Mouse (Mus musculus) MEL (cell line): ENCODE measurements around the gene Tars. TPM values are rescaled to one million over a fixed set of nuclear protein-coding genes. Genes with fewer than 3 reads are reported as not detected.
A peak's percentile ranks its signal among the peaks of the same experiment; 100 is the strongest.

Source experiments
- DNase-seq: peaks from one replicate; pipeline ENCODE4 v3.0.0; 2011; ENCODE audit warnings: low read depth, low spot score
- H3K27ac ChIP-seq: 2 replicates; pipeline ENCODE4 v1.5.1; 2012; ENCODE audit warnings: low read depth, mild to moderate bottlenecking, control low read depth, low read length, moderate library complexity; ENCODE audit not compliant: control insufficient read depth
- H3K27me3 ChIP-seq, 2 experiments: fragments of 150-350 bp in 1 of 2; sonication (generic) in 1 of 2; 2 replicates each; pipeline ENCODE4 v1.6.1; 2012; ENCODE audit warnings: low read length in 2 of 2, mild to moderate bottlenecking in 2 of 2, improper control_type of control experiment in 1 of 2, moderate library complexity in 1 of 2; ENCODE audit not compliant: insufficient read depth in 2 of 2, control insufficient read depth in 1 of 2
- H3K36me3 ChIP-seq, 2 experiments: 2 replicates each; pipeline ENCODE4 v1.6.1; 2012 to 2014; ENCODE audit warnings: low read length in 2 of 2, improper control_type of control experiment in 1 of 2, inconsistent platforms in 1 of 2, mild to moderate bottlenecking in 1 of 2; ENCODE audit not compliant: insufficient read depth in 2 of 2, control insufficient read depth in 1 of 2
- H3K4me1 ChIP-seq, 2 experiments: fragments of 150-350 bp in 1 of 2; sonication (generic) in 1 of 2; 2 replicates each; pipeline ENCODE4 v1.6.1; 2012; ENCODE audit warnings: low read length in 2 of 2, improper control_type of control experiment in 1 of 2, mild to moderate bottlenecking in 1 of 2; ENCODE audit not compliant: insufficient read depth in 2 of 2, control insufficient read depth in 1 of 2
- H3K4me3 ChIP-seq, 2 experiments: fragments of 150-350 bp in 1 of 2; sonication (generic) in 1 of 2; 2 replicates each; pipeline ENCODE4 v1.5.1; 2012; ENCODE audit warnings: low read depth in 2 of 2, low read length in 2 of 2, mild to moderate bottlenecking in 2 of 2, moderate library complexity in 2 of 2, control low read depth in 1 of 2, improper control_type of control experiment in 1 of 2; ENCODE audit not compliant: control insufficient read depth in 1 of 2, insufficient read depth in 1 of 2
- H3K79me2 ChIP-seq: 2 replicates; pipeline ENCODE4 v1.6.1; 2012; ENCODE audit warnings: mild to moderate bottlenecking, low read length, moderate library complexity; ENCODE audit not compliant: control insufficient read depth, poor library complexity, insufficient read depth
- H3K9ac ChIP-seq: 2 replicates; pipeline ENCODE4 v1.6.1; 2012; ENCODE audit warnings: low read depth, mild to moderate bottlenecking, control low read depth, low read length, moderate library complexity; ENCODE audit not compliant: control insufficient read depth, poor library complexity, severe bottlenecking
- H3K9me3 ChIP-seq: fragments of 150-350 bp; sonication (generic); replicated peaks from 2 replicates; pipeline ENCODE4 v1.6.1; 2012; ENCODE audit warnings: mild to moderate bottlenecking, low read length, improper control_type of control experiment, moderate library complexity; ENCODE audit not compliant: insufficient read depth
- BHLHE40 ChIP-seq: IDR thresholded peaks from 2 replicates; pipeline ENCODE4 v1.6.1; 2012; ENCODE audit warnings: low read depth, mild to moderate bottlenecking, inconsistent platforms, low read length, improper control_type of control experiment, borderline replicate concordance
- CHD2 ChIP-seq: IDR thresholded peaks from 2 replicates; pipeline ENCODE4 v1.6.1; 2011; ENCODE audit warnings: low read length, improper control_type of control experiment
- CTCF ChIP-seq, 3 experiments: IDR thresholded peaks in 2 of 3; conservative IDR thresholded peaks in 1 of 3; 2 replicates each; pipeline ENCODE4 v1.5.1; 2011 to 2012; ENCODE audit warnings: low read length in 3 of 3, low read depth in 2 of 3, mild to moderate bottlenecking in 2 of 3, improper control_type of control experiment in 1 of 3, inconsistent platforms in 1 of 3, mixed read lengths in 1 of 3, moderate library complexity in 1 of 3; ENCODE audit not compliant: control insufficient read depth in 1 of 3, insufficient read depth in 1 of 3, poor library complexity in 1 of 3, severe bottlenecking in 1 of 3
- E2F4 ChIP-seq: IDR thresholded peaks from 2 replicates; pipeline ENCODE4 v1.6.1; 2011; ENCODE audit warnings: low read depth, low read length, improper control_type of control experiment, borderline replicate concordance
- EP300 ChIP-seq, 2 experiments: IDR thresholded peaks; 2 replicates each; pipeline ENCODE4 v1.6.1; 2011; ENCODE audit warnings: improper control_type of control experiment in 2 of 2, low read length in 2 of 2, low read depth in 1 of 2, mild to moderate bottlenecking in 1 of 2
- ETS1 ChIP-seq: IDR thresholded peaks from 2 replicates; pipeline ENCODE4 v1.6.1; 2012; ENCODE audit warnings: low read depth, mild to moderate bottlenecking, inconsistent platforms, low read length, improper control_type of control experiment, moderate library complexity
- GATA1 ChIP-seq: IDR thresholded peaks from 2 replicates; pipeline ENCODE4 v1.6.1; 2011; ENCODE audit warnings: low read depth, low read length, improper control_type of control experiment
- JUND ChIP-seq: IDR thresholded peaks from 2 replicates; pipeline ENCODE4 v1.6.1; 2011; ENCODE audit warnings: low read depth, mild to moderate bottlenecking, improper control_type of control experiment, low read length
- KAT2A ChIP-seq: conservative IDR thresholded peaks from 2 replicates; pipeline ENCODE4 v1.6.1; 2012; ENCODE audit warnings: low read depth, low read length, improper control_type of control experiment, inconsistent platforms
- MAX ChIP-seq: IDR thresholded peaks from 2 replicates; pipeline ENCODE4 v1.6.1; 2011; ENCODE audit warnings: low read length, improper control_type of control experiment
- NELFE ChIP-seq: IDR thresholded peaks from 2 replicates; pipeline ENCODE4 v1.6.1; 2011; ENCODE audit warnings: low read depth, low read length, improper control_type of control experiment
- NRF1 ChIP-seq: IDR thresholded peaks from 2 replicates; pipeline ENCODE4 v1.6.1; 2014; ENCODE audit warnings: low read depth, mild to moderate bottlenecking, inconsistent platforms, low read length, improper control_type of control experiment, moderate library complexity; ENCODE audit not compliant: poor library complexity, insufficient read depth, severe bottlenecking
- RAD21 ChIP-seq: IDR thresholded peaks from 2 replicates; pipeline ENCODE4 v1.6.1; 2011; ENCODE audit warnings: mild to moderate bottlenecking, low read depth, low read length, improper control_type of control experiment
- RCOR1 ChIP-seq: IDR thresholded peaks from 2 replicates; pipeline ENCODE4 v1.6.1; 2012; ENCODE audit warnings: low read depth, mild to moderate bottlenecking, inconsistent platforms, low read length, improper control_type of control experiment
- SMC3 ChIP-seq: IDR thresholded peaks from 2 replicates; pipeline ENCODE4 v1.6.1; 2011; ENCODE audit warnings: low read depth, low read length, improper control_type of control experiment
- UBTF ChIP-seq: IDR thresholded peaks from 2 replicates; pipeline ENCODE4 v1.6.1; 2012; ENCODE audit warnings: low read depth, mild to moderate bottlenecking, inconsistent platforms, low read length, improper control_type of control experiment, moderate library complexity, borderline replicate concordance; ENCODE audit not compliant: insufficient read depth
- USF1 ChIP-seq: IDR thresholded peaks from 2 replicates; pipeline ENCODE4 v1.6.1; 2014; ENCODE audit warnings: low read depth, mild to moderate bottlenecking, inconsistent platforms, low read length, improper control_type of control experiment, moderate library complexity
- ZMIZ1 ChIP-seq: IDR thresholded peaks from 2 replicates; pipeline ENCODE4 v1.6.1; 2012; ENCODE audit warnings: low read depth, mild to moderate bottlenecking, inconsistent platforms, low read length, improper control_type of control experiment, moderate library complexity
- polyA plus RNA-seq, 2 experiments: library from polyadenylated mRNA; stranded (reverse) in 1 of 2; unstranded in 1 of 2; fragments of >175 nt in 1 of 2; fragments of >200 nt in 1 of 2; gene quantifications; 2 replicates each; pipeline versions ENCODE4 v1.2.1 to v1.2.4; 2012; ENCODE audit warnings: low replicate concordance in 2 of 2, low read depth in 1 of 2; ENCODE audit not compliant: insufficient read length in 2 of 2, insufficient read depth in 1 of 2, missing spikeins in 1 of 2
- total RNA-seq: library from RNA; depleted of rRNA; stranded (reverse); fragments of 300-350 nt; gene quantifications from 2 replicates; pipeline ENCODE4 v1.2.3, GENCODE M21; 2012

Gene Tars
- total and polyA plus RNA-seq, 3 experiments: 89.0 to 1,064 (median 174) TPM

DNA sequence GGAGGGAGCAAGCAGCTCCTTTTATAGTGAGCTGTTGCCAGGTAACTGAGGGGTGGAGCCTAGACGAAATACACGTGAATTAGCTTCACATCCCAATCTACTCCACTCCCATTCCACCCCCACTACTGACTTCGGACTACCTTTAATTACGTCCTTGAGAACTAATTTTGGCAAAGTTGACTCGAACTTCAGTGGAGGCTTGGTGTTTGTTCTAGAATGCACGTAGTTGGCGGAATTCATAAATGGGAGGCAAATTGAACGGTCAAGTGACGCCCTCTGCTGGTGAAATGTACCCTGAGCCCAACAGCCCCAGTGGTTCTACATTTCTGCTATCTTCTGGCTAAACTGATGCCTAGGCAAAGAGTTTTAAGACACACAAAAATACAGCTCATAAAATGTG, 7.3 kb upstream of the Tars start (continued):
- 0 out of 4 replicates have a peak, but pooled peaks of 1 of the 2 experiments have one; percentile 14 for TF ChIP-seq EP300 (IDR thresholded peaks at IDR 0.05; ENCODE audit: low read depth in 1 of 2, low read length in 2 of 2)
- no peak for TF ChIP-seq JUND
- TF ChIP-seq UBTF: no peak
- no peak for TF ChIP-seq USF1
- no peak for TF ChIP-seq GATA1
- TF ChIP-seq BHLHE40: peak; percentile 54; the same call in 1 of the 2 replicates
- TF ChIP-seq RAD21: peak; percentile 87

- H3K9ac ChIP-seq: peak overlapping the region; percentile 85
- TF ChIP-seq E2F4 (0 out of 2 replicates have a peak, but pooled peaks have one; percentile 49), SMC3 (no peak), NELFE (no peak), ETS1 (no peak), CTCF (IDR thresholded peaks at IDR 0.05 in 2 of 3, conservative IDR thresholded peaks at IDR 0.05 in 1 of 3; ENCODE audit: control insufficient read depth in 1 of 3, insufficient read depth in 1 of 3, low read depth in 2 of 3, low read length in 3 of 3, poor library complexity in 1 of 3, severe bottlenecking in 1 of 3) (no peak), RCOR1 (no peak)
- H3K4me3 ChIP-seq: peak overlapping the region; percentile 78 to 92
- DNase-seq: peak; percentile 56
- peak overlapping the region; percentile 64 for H3K27ac ChIP-seq
- peaks cover 19 to 26% of the 10 kb centered on the region in 2 experiments for H3K36me3 ChIP-seq
- H3K79me2 ChIP-seq: peaks cover 42% of the 10 kb centered on the region
- H3K9me3 ChIP-seq: no peaks in the 10 kb centered on the region
- H3K4me1 ChIP-seq: peaks cover 9 to 13% of the 10 kb centered on the region in 2 experiments
- no peaks in the 10 kb centered on the region for H3K27me3 ChIP-seq
Measured at GRCm38 (mm10) chr15:11398676-11399350, 652 bp downstream of the Tars start.

DNA sequence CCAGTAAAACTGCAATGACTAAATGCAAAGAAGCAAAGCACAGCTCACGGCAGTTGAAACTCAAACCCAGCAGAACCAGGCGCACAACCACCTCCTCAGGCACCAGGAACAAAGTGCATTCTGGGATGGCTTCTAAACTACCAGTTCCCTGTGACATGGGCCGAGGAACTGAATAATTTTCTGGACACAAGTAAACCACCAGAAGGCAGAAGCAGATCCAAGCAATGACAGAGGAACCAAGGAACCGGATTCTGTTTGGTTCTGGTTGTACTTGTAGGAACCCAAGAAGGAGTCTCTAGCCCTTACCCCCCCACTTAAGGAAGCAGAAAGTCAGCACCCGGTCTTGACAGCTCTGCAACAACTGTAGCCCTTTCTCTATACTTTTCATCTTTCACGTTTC, 3.0 kb downstream of the Tars start:
- Histone ChIP-seq H3K27ac (no peak overlapping the region), H3K79me2 (peaks cover 42% of the 10 kb centered on the region), H3K4me1 (peaks cover 9 to 13% of the 10 kb centered on the region in 2 experiments), H3K9ac (no peak overlapping the region), H3K9me3 (no peaks in the 10 kb centered on the region), H3K4me3 (no peak overlapping the region), H3K27me3 (no peaks in the 10 kb centered on the region), H3K36me3 (peaks cover 19 to 44% of the 10 kb centered on the region in 2 experiments)
- TF ChIP-seq CHD2 (no peak), NRF1 (no peak), MAX (no peak), ZMIZ1 (no peak), SMC3 (no peak), KAT2A (no peak), NELFE (no peak)
- no peak for DNase-seq
